Mouse (Mus musculus): ENCODE measurements around the gene Atg13.

- TF ChIP-seq FLI1 (IDR thresholded peaks at IDR 0.05; ENCODE audit: low read length) (no peak), GATA1 (IDR thresholded peaks at IDR 0.05; ENCODE audit: borderline replicate concordance, low read length) (no peak)
These were observed 29.2 kb upstream of the Atg13 start for GRCm38 (mm10) chr2:91739586-91739985.
